In genomic region chr1:191579524-191579923, GRCm38 (mm10) we compare ENCODE assay signal across 28 mouse cellular contexts. TPM values are rescaled to one million over a fixed set of nuclear protein-coding genes. Genes with fewer than 3 reads are reported as not detected.
DNase-seq lines count a peak whose midpoint lies in the region; ATAC-seq and TF ChIP-seq lines count a peak whose summit lies in the region.
"Had no signal": no experiment of that assay in that cellular context is flagged by ENCODE, and none has a peak within 500 bp of the region (broad histone marks: within the 10 kb centered on the region; RNA-seq: fewer than 3 reads in every experiment).

No protein-coding gene starts in this region.

- no peak overlapping the region for H3K4me3 ChIP-seq in heart, embryonic 11.5 days (ENCODE audit: low read depth, low read length)
- H3K4me3 ChIP-seq in kidney, adult 2 months (ENCODE audit: insufficient read depth, low read depth, low read length) = no peak overlapping the region
- H3K4me3 ChIP-seq: embryonic facial prominence, embryonic 15.5 days; gastrocnemius, adult 2 months; heart, embryonic 12.5 days; heart, embryonic 15.5 days; hindbrain, embryonic 10.5 days; hindbrain, embryonic 13.5 days had no signal

- no peak for ATAC-seq in CD4-positive, CD25-positive, alpha-beta regulatory T cell, adult 4 months
- ATAC-seq in heart, embryonic 11.5 days (replicated peaks; ENCODE audit: insufficient number of reproducible peaks, low FRiP score, low TSS enrichment) = no peak
- ATAC-seq: forebrain, embryonic 14.5 days; forebrain, postnatal 0 days; hindbrain, embryonic 16.5 days; inflammation-experienced regulatory T-cells, adult 6 months had no signal

- no peaks in the 10 kb centered on the region for H3K9me3 ChIP-seq in heart, embryonic 11.5 days (replicated peaks; ENCODE audit: control insufficient read depth, low read length)
- H3K9me3 ChIP-seq: embryonic facial prominence, embryonic 15.5 days; heart, embryonic 12.5 days; heart, embryonic 15.5 days; hindbrain, embryonic 13.5 days had no signal

- TF ChIP-seq CTCF in kidney, adult 2 months (conservative IDR thresholded peaks at IDR 0.05; ENCODE audit: insufficient read depth, insufficient read length, low read depth, low read length) = no peak

- H3K27me3 ChIP-seq in heart, embryonic 11.5 days (ENCODE audit: control insufficient read depth, insufficient read depth, low read length) = no peaks in the 10 kb centered on the region
- no peaks in the 10 kb centered on the region for H3K27me3 ChIP-seq in kidney, adult 2 months (replicated peaks; ENCODE audit: control insufficient read depth, insufficient read depth, low read length)
- H3K27me3 ChIP-seq: embryonic facial prominence, embryonic 15.5 days; heart, embryonic 12.5 days; heart, embryonic 15.5 days; hindbrain, embryonic 13.5 days had no signal

- H3K36me3 ChIP-seq in heart, embryonic 11.5 days (ENCODE audit: control insufficient read depth, insufficient read depth, low read length) = peaks cover 21% of the 10 kb centered on the region
- no peaks in the 10 kb centered on the region; the same call in 1 of the 2 replicates for H3K36me3 ChIP-seq in kidney, adult 2 months (ENCODE audit: control insufficient read depth, insufficient read depth, low read length)

- 96% methylated on average over 3 of the region's 3 CpGs for WGBS in heart, embryonic 11.5 days (ENCODE audit: insufficient replicate concordance)
- WGBS in kidney, adult 2 months = 82% methylated on average over 3 of the region's 3 CpGs

- no peak overlapping the region for H3K9ac ChIP-seq in heart, embryonic 11.5 days (ENCODE audit: low read depth, low read length)
- H3K9ac ChIP-seq: embryonic facial prominence, embryonic 15.5 days; forebrain, postnatal 0 days; heart, embryonic 12.5 days; heart, embryonic 15.5 days; hindbrain, embryonic 13.5 days had no signal

- H3K4me2 ChIP-seq in heart, embryonic 11.5 days = no peak overlapping the region
- H3K4me2 ChIP-seq: embryonic facial prominence, embryonic 15.5 days; heart, embryonic 12.5 days; heart, embryonic 15.5 days; hindbrain, embryonic 13.5 days had no signal

- no peak overlapping the region for H3K27ac ChIP-seq in heart, embryonic 11.5 days (ENCODE audit: low read depth, low read length)
- H3K27ac ChIP-seq in kidney, adult 2 months (ENCODE audit: insufficient read depth, low read depth, low read length) = no peak overlapping the region
- H3K27ac ChIP-seq: embryonic facial prominence, embryonic 15.5 days; gastrocnemius, adult 2 months; heart, embryonic 15.5 days; hindbrain, embryonic 10.5 days; hindbrain, embryonic 13.5 days had no signal

- no peak for TF ChIP-seq POLR2A in kidney, adult 2 months (IDR thresholded peaks at IDR 0.05; ENCODE audit: low read depth, low read length)

- peak; percentile 65 for DNase-seq in CD4-positive, CD25-positive, alpha-beta regulatory T cell, adult 2 months (ENCODE audit: low read depth, low spot score)
- peak; percentile 54 for DNase-seq in thymus, postnatal 0 days (ENCODE audit: low spot score)
- DNase-seq in thymus, adult 18-20 months = no peak
- DNase-seq in naive thymus-derived CD4-positive, alpha-beta T cell, adult 2 months (ENCODE audit: low read depth) = peak; percentile 70
- no peak for DNase-seq in kidney, adult 2 months
- DNase-seq: adrenal gland, adult 2 months; adrenal gland, postnatal 14 days; cerebellum, adult 11 months; cerebellum, adult 2 months; cerebellum, adult 9-11 months; cerebellum, postnatal 25 days; embryo, embryonic 11 days; forebrain, postnatal 0 days; gastrocnemius, adult 2 months; gastrocnemius, postnatal 14 days; heart, adult 11 months; heart, postnatal 10 days; heart, postnatal 36 days had no signal

- peaks cover 13% of the 10 kb centered on the region for H3K4me1 ChIP-seq in heart, embryonic 11.5 days (ENCODE audit: control insufficient read depth, insufficient read depth, low read length)
- peaks cover 10% of the 10 kb centered on the region for H3K4me1 ChIP-seq in kidney, adult 2 months (ENCODE audit: control insufficient read depth, insufficient read depth, low read length)

RNA-seq across cellular contexts. Expression of gene Ints7, which starts 4.1 kb away (rescaled TPM):
- polyA plus RNA-seq in CD4-positive, CD25-positive, alpha-beta regulatory T cell, adult 4 months (2017; shearing (Covaris generic)) = 10 to 100 TPM; 36.7 to 50.6 TPM
- 43.6 and 45.2 TPM in 2 replicates for polyA plus RNA-seq in thymus, postnatal 0 days (2015; fragmentation: Nextera tagmentation; extraction: Ambion mirVana)
- polyA plus RNA-seq in heart, embryonic 11.5 days (2014; fragmentation: Nextera tagmentation; extraction: Ambion mirVana) = 38.5 and 40.4 TPM in 2 replicates
- polyA plus RNA-seq in kidney, adult 2 months (2012; rRNA removed) = 12.2 and 12.7 TPM in 2 replicates

RNA-seq across cellular contexts. Expression of gene Dtl, which starts 4.2 kb away (rescaled TPM):
- 1 to 10 TPM; 7.1 to 9.9 TPM for polyA plus RNA-seq in CD4-positive, CD25-positive, alpha-beta regulatory T cell, adult 4 months (2017; shearing (Covaris generic))
- 36.8 and 38.8 TPM in 2 replicates for polyA plus RNA-seq in thymus, postnatal 0 days (2015; fragmentation: Nextera tagmentation; extraction: Ambion mirVana)
- 37.0 and 39.9 TPM in 2 replicates for polyA plus RNA-seq in heart, embryonic 11.5 days (2014; fragmentation: Nextera tagmentation; extraction: Ambion mirVana)
- 0.14 and 0.20 TPM in 2 replicates for polyA plus RNA-seq in kidney, adult 2 months (2012; rRNA removed)

Comparison
In these comparisons a context has a peak if more than half of its experiments do, and no peak if none do; other contexts are left out.
1. DNase-seq: peak in CD4-positive, CD25-positive, alpha-beta regulatory T cell, adult 2 months (single experiment), thymus, postnatal 0 days (single experiment) and naive thymus-derived CD4-positive, alpha-beta T cell, adult 2 months (single experiment); none in thymus, adult 18-20 months (0 of 2) and kidney, adult 2 months (single experiment).